ENCODE assay signal across 9 mouse cellular contexts in genomic region chr2:26317371-26317770, GRCm38 (mm10). TPM values are rescaled to one million over a fixed set of nuclear protein-coding genes. Genes with fewer than 3 reads are reported as not detected.
A peak's percentile ranks its signal among the peaks of the same experiment; 100 is the strongest.
DNase-seq lines count a peak whose midpoint lies in the region; ATAC-seq and TF ChIP-seq lines count a peak whose summit lies in the region.
"Had no signal": no experiment of that assay in that cellular context is flagged by ENCODE, and none has a peak within 500 bp of the region (broad histone marks: within the 10 kb centered on the region; RNA-seq: fewer than 3 reads in every experiment).

No protein-coding gene starts in this region.

- H3K4me3 ChIP-seq in gastrocnemius, adult 2 months = peak overlapping the region; percentile 89; the same call in 1 of the 2 replicates
- no peak overlapping the region for H3K4me3 ChIP-seq in neural tube, embryonic 11.5 days (ENCODE audit: low read depth, low read length)
- H3K4me3 ChIP-seq in limb, embryonic 14.5 days (replicated peaks; ENCODE audit: low read length) = peak overlapping the region; percentile 90

- no peaks in the 10 kb centered on the region for H3K36me3 ChIP-seq in neural tube, embryonic 11.5 days (ENCODE audit: control insufficient read depth, insufficient read depth, low read length)
- peaks cover 21% of the 10 kb centered on the region; the same call in 1 of the 2 replicates for H3K36me3 ChIP-seq in limb, embryonic 14.5 days (ENCODE audit: control insufficient read depth, insufficient read depth, low read length)

- DNase-seq in gastrocnemius, adult 2 months = peak; percentile 13
- no peak for DNase-seq in gastrocnemius, postnatal 36 days
- no peak for DNase-seq in neural tube, embryonic 11.5 days (ENCODE audit: low spot score)
- DNase-seq in neural tube, embryonic 10.5 days (ENCODE audit: extremely low spot score, low spot score) = no peak
- DNase-seq in limb, embryonic 14.5 days (ENCODE audit: low spot score) = no peak
- DNase-seq in spleen, adult 12 weeks (ENCODE audit: low spot score) = no peak
- no peak for DNase-seq in right cerebral cortex, adult 2 months (ENCODE audit: low spot score in 2 of 2)
- no peak for DNase-seq in right cerebral cortex, postnatal 25 days

- no peak overlapping the region; the same call in 1 of the 2 replicates for H3K9ac ChIP-seq in neural tube, embryonic 11.5 days (ENCODE audit: low read length)
- peak overlapping the region; percentile 87; the same call in 1 of the 2 replicates for H3K9ac ChIP-seq in limb, embryonic 14.5 days (ENCODE audit: low read depth, low read length, severe bottlenecking)

- H3K27me3 ChIP-seq in neural tube, embryonic 11.5 days (ENCODE audit: control insufficient read depth, insufficient read depth, low read length) = no peaks in the 10 kb centered on the region
- H3K27me3 ChIP-seq in limb, embryonic 14.5 days (ENCODE audit: control insufficient read depth, insufficient read depth, low read length) = no peaks in the 10 kb centered on the region

- intact Hi-C loops in gastrocnemius, adult 2 months (cut with DNase I) = loop anchor here (5.0 kb wide), 1 partner anchor 35 kb away; the partner anchor contains the start of gene Dnlz
- intact Hi-C loops in gastrocnemius, postnatal 36 days (cut with DNase I) = no loop called here

- peak overlapping the region; percentile 93 for H3K27ac ChIP-seq in gastrocnemius, adult 2 months
- no peak overlapping the region for H3K27ac ChIP-seq in neural tube, embryonic 11.5 days (ENCODE audit: low read depth, low read length)
- H3K27ac ChIP-seq in limb, embryonic 14.5 days (replicated peaks; ENCODE audit: low read depth, low read length) = peak overlapping the region; percentile 94

- H3K4me2 ChIP-seq in neural tube, embryonic 11.5 days (ENCODE audit: low read depth) = peak overlapping the region; percentile 63
- peak overlapping the region; percentile 95 for H3K4me2 ChIP-seq in limb, embryonic 14.5 days (replicated peaks; ENCODE audit: low read depth, low read length, severe bottlenecking)

- 83% methylated on average over 3 of the region's 3 CpGs for WGBS in neural tube, embryonic 11.5 days
- WGBS in limb, embryonic 14.5 days = 61% methylated on average over 3 of the region's 3 CpGs

- H3K4me1 ChIP-seq in neural tube, embryonic 11.5 days (ENCODE audit: control insufficient read depth, insufficient read depth, low read length) = peaks cover 24% of the 10 kb centered on the region
- H3K4me1 ChIP-seq in limb, embryonic 14.5 days (ENCODE audit: control insufficient read depth, insufficient read depth, low read length) = peaks cover 39% of the 10 kb centered on the region

- no peaks in the 10 kb centered on the region for H3K9me3 ChIP-seq in neural tube, embryonic 11.5 days (ENCODE audit: control insufficient read depth, low read length)
- H3K9me3 ChIP-seq in limb, embryonic 14.5 days (ENCODE audit: control insufficient read depth, low read length) = no peaks in the 10 kb centered on the region

- TF ChIP-seq CTCF in gastrocnemius, adult 2 months (IDR thresholded peaks at IDR 0.05) = no peak

- no peak for TF ChIP-seq POLR2A in limb, embryonic 14.5 days (IDR thresholded peaks at IDR 0.05; ENCODE audit: borderline replicate concordance, extremely low read depth, insufficient read depth, insufficient read length)

- no peak for ATAC-seq in neural tube, embryonic 11.5 days (ENCODE audit: insufficient read depth, low FRiP score, low TSS enrichment)
- ATAC-seq in limb, embryonic 14.5 days (ENCODE audit: low FRiP score, low read depth) = no peak

RNA-seq across cellular contexts. Expression of gene Gpsm1, which starts 2.1 kb away (rescaled TPM):
- total RNA-seq in gastrocnemius, adult 2 months (2021) = 1 to 10 TPM; 2.3 to 2.6 TPM
- 1 to 10 TPM; 2.1 to 2.9 TPM for total RNA-seq in gastrocnemius, postnatal 36 days (2021)
- 58.8 and 65.0 TPM in 2 replicates for polyA plus RNA-seq in neural tube, embryonic 11.5 days (2014; fragmentation: Nextera tagmentation; extraction: Ambion mirVana)
- 78.4 and 103 TPM in 2 replicates for polyA plus RNA-seq in limb, embryonic 14.5 days (2012; rRNA removed)
- 31.0 and 37.6 TPM in 2 replicates for polyA plus RNA-seq in limb, embryonic 14.5 days (2014; fragmentation: Nextera tagmentation; extraction: Ambion mirVana)

RNA-seq across cellular contexts. Expression of gene Ccdc187, which starts 23.0 kb away (rescaled TPM):
- not detected for total RNA-seq in gastrocnemius, adult 2 months (2021)
- total RNA-seq in gastrocnemius, postnatal 36 days (2021) = under 1 TPM in 1 of 2 experiments, not detected in 1; 0.03 TPM
- not detected in 2 replicates for polyA plus RNA-seq in neural tube, embryonic 11.5 days (2014; fragmentation: Nextera tagmentation; extraction: Ambion mirVana)
- polyA plus RNA-seq in limb, embryonic 14.5 days (2012; rRNA removed) = 0.26 and 0.32 TPM in 2 replicates
- 0.03 and 0.06 TPM in 2 replicates for polyA plus RNA-seq in limb, embryonic 14.5 days (2014; fragmentation: Nextera tagmentation; extraction: Ambion mirVana)
- polyA plus RNA-seq: C2C12 had no signal

RNA-seq across cellular contexts. Expression of gene Dnlz, which starts 34.5 kb away (rescaled TPM):
- 10 to 100 TPM; 18.0 to 22.7 TPM for total RNA-seq in gastrocnemius, adult 2 months (2021)
- total RNA-seq in gastrocnemius, postnatal 36 days (2021) = 10 to 100 TPM; 18.2 to 19.5 TPM
- 33.8 and 35.6 TPM in 2 replicates for polyA plus RNA-seq in neural tube, embryonic 11.5 days (2014; fragmentation: Nextera tagmentation; extraction: Ambion mirVana)
- polyA plus RNA-seq in limb, embryonic 14.5 days (2012; rRNA removed) = 28.2 and 33.8 TPM in 2 replicates
- 30.5 and 31.1 TPM in 2 replicates for polyA plus RNA-seq in limb, embryonic 14.5 days (2014; fragmentation: Nextera tagmentation; extraction: Ambion mirVana)

RNA-seq across cellular contexts. Expression of gene Card9, which starts 43.3 kb away (rescaled TPM):
- total RNA-seq in gastrocnemius, adult 2 months (2021) = 1 to 10 TPM; 1.1 to 1.2 TPM
- under 1 TPM; 0.44 to 0.82 TPM for total RNA-seq in gastrocnemius, postnatal 36 days (2021)
- polyA plus RNA-seq in neural tube, embryonic 11.5 days (2014; fragmentation: Nextera tagmentation; extraction: Ambion mirVana) = 0.41 and 1.4 TPM in 2 replicates
- 4.1 and 5.6 TPM in 2 replicates for polyA plus RNA-seq in limb, embryonic 14.5 days (2012; rRNA removed)
- 1.2 and 1.4 TPM in 2 replicates for polyA plus RNA-seq in limb, embryonic 14.5 days (2014; fragmentation: Nextera tagmentation; extraction: Ambion mirVana)
